Mouse (Mus musculus) C2C12 (cell line): ENCODE measurements around the gene Greb1. TPM values are rescaled to one million over a fixed set of nuclear protein-coding genes. Genes with fewer than 3 reads are reported as not detected.

Experiments used
- H3K27me3 ChIP-seq: one replicate; pipeline ENCODE4 v1.6.1; 2011; ENCODE audit not compliant: control insufficient read depth, insufficient read depth, insufficient read length
- H3K36me3 ChIP-seq: one replicate; pipeline ENCODE4 v1.6.1; 2011; ENCODE audit not compliant: control insufficient read depth, insufficient read depth
- H3K4me3 ChIP-seq: one replicate; pipeline ENCODE4 v1.5.1; 2011; ENCODE audit warnings: mild to moderate bottlenecking, control low read depth; ENCODE audit not compliant: poor library complexity, insufficient read depth, severe bottlenecking
- H3K79me2 ChIP-seq: one replicate; pipeline ENCODE4 v1.6.1; 2011; ENCODE audit not compliant: control insufficient read depth, insufficient read depth
- H3K79me3 ChIP-seq: one replicate; pipeline ENCODE4 v1.6.1; 2011; ENCODE audit warnings: low read depth, control low read depth
- H3ac ChIP-seq: one replicate; pipeline ENCODE3; 2011; ENCODE audit warnings: low read depth; ENCODE audit not compliant: control insufficient read depth, insufficient read length
- CEBPB ChIP-seq: IDR thresholded peaks from one replicate; pipeline ENCODE4 v1.6.1; 2011; ENCODE audit warnings: low read depth, mild to moderate bottlenecking, control low read depth, moderate library complexity
- CTCF ChIP-seq: IDR thresholded peaks from one replicate; pipeline ENCODE4 v1.5.1; 2011; ENCODE audit not compliant: control insufficient read depth, insufficient read depth, insufficient read length
- FOSL1 ChIP-seq: IDR thresholded peaks from one replicate; pipeline ENCODE4 v1.8.0; 2011; ENCODE audit warnings: mild to moderate bottlenecking, low read length; ENCODE audit not compliant: poor library complexity, insufficient read depth, severe bottlenecking
- MAX ChIP-seq: IDR thresholded peaks from one replicate; pipeline ENCODE4 v1.6.1; 2011; ENCODE audit warnings: mild to moderate bottlenecking, control low read depth
- MYOD1 ChIP-seq: IDR thresholded peaks from one replicate; pipeline ENCODE4 v1.6.1; 2011; ENCODE audit warnings: low read depth; ENCODE audit not compliant: control insufficient read depth, insufficient read length
- MYOG ChIP-seq: IDR thresholded peaks from one replicate; pipeline ENCODE4 v1.6.1; 2011; ENCODE audit not compliant: control insufficient read depth, insufficient read length; ENCODE audit errors: extremely low read depth
- USF1 ChIP-seq: IDR thresholded peaks from one replicate; pipeline ENCODE4 v1.6.1; 2011; ENCODE audit warnings: low read depth, mild to moderate bottlenecking, control low read depth, moderate library complexity
- long read RNA-seq, 2 experiments: library from polyadenylated mRNA; unstranded; transcript quantifications; one replicate each; pipeline ENCODE4 v2.0.0; 2019 to 2020
- polyA plus RNA-seq: library from polyadenylated mRNA; unstranded; fragments of >200 nt; fragmentation: generic; extraction: Trizol; gene quantifications from one replicate; pipeline ENCODE4 v1.2.1, GENCODE M21; 2012; ENCODE audit warnings: missing spikeins

The Greb1 gene
- polyA plus RNA-seq, result 0.04 TPM
- long read RNA-seq, experiment 1, result 0 reads
- long read RNA-seq, experiment 2, result 0 reads

DNA sequence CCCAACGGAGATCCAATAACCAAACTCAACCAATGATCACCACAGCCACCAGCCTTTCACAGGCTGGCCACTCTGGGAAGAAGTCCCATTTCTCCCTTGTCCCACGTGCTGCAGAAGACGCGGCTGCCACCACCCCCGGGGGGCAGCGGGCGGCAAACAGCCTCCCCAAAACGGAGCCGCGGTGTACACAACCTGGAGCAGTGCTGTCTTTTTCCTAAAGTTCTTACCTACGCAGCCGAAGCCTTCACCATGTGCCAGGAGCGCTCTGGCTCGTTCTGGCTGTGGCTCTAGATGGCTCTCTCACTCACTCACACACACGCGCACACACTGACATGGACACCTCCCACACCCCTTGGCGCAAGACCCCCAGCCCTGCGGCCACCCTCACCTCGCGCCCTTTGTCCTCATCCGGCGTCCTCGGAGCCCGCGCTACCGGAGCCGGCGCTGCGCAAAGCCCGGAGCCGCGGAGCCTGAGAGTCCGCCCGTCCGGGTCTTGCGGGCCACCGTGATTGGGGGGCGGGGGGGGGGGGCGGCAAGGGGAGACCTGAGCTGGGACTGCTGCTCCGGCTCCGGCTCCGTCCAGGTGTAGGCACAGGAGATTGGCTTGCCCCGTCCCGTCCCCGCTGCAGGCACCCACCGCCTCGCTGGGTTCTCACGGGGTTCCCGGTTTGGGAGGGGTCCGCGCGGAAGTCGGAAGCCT is at the start of gene Greb1:
Gene Greb1, minus strand, starts transcription at position 628 of the 700 bp plus-strand sequence.
- Histone ChIP-seq H3K4me3 (no peak within 1 kb of the TSS), H3ac (no peak within 1 kb of the TSS), H3K79me3 (no peaks in the 10 kb centered on the region), H3K36me3 (no peaks in the 10 kb centered on the region), H3K27me3 (peaks cover 24% of the 10 kb centered on the region), H3K79me2 (no peaks in the 10 kb centered on the region)
- TF ChIP-seq CEBPB, result no peak
- TF ChIP-seq MAX, result no peak
- no peak for TF ChIP-seq MYOG

DNA sequence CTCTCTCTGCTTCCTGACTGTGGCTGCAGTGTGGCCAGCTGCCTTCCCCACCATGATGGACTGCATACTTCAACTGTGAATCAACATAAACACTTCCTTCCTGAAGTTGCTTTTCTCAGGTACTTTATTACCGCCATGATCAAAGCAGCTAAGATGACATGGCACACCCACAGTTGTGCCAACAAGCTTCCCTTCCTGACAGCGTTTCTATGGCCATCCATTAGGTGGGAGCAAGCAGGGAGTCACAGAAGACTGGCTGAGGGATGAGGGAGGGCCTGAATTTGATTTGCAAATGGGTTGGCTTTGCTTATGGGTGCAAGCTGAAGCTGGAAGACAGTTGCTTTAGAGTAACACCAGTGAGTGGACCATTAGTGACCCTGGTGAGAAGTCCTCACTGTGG is 49.1 kb upstream of the Greb1 start:
- Histone ChIP-seq H3K36me3 (no peaks in the 10 kb centered on the region), H3K4me3 (no peak overlapping the region), H3K79me2 (peaks cover 6% of the 10 kb centered on the region), H3ac (no peak overlapping the region), H3K27me3 (no peaks in the 10 kb centered on the region), H3K79me3 (no peaks in the 10 kb centered on the region)
- TF ChIP-seq CTCF (no peak), MYOG (no peak), CEBPB (no peak), MAX (no peak), FOSL1 (no peak), USF1 (no peak), MYOD1 (no peak)

DNA sequence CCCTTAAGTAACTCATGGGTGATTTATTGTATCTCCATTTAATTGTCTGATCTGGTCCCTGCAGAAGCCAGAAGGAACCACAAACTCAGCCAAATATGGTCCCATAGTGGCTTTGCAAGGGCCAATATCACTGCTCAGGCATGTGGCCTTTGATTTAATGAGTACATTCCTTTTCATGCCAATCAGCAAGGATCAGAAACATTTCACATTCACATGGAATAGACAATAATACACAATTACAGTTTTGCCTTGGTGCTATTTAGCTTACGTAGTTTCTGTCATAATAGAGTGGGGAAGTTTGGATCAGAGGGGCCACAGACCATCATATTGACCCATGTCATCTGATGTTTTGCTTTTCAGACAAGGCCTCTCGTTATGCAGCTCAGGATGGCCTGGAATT is 47.8 kb upstream of the Greb1 start:
- TF ChIP-seq CEBPB (no peak), MYOG (no peak), MAX (no peak), USF1 (no peak), CTCF (no peak), MYOD1 (no peak), FOSL1 (no peak)
- Histone ChIP-seq H3K4me3 (no peak overlapping the region), H3K79me2 (peaks cover 6% of the 10 kb centered on the region), H3K27me3 (no peaks in the 10 kb centered on the region), H3K79me3 (no peaks in the 10 kb centered on the region), H3ac (no peak overlapping the region), H3K36me3 (no peaks in the 10 kb centered on the region)

DNA sequence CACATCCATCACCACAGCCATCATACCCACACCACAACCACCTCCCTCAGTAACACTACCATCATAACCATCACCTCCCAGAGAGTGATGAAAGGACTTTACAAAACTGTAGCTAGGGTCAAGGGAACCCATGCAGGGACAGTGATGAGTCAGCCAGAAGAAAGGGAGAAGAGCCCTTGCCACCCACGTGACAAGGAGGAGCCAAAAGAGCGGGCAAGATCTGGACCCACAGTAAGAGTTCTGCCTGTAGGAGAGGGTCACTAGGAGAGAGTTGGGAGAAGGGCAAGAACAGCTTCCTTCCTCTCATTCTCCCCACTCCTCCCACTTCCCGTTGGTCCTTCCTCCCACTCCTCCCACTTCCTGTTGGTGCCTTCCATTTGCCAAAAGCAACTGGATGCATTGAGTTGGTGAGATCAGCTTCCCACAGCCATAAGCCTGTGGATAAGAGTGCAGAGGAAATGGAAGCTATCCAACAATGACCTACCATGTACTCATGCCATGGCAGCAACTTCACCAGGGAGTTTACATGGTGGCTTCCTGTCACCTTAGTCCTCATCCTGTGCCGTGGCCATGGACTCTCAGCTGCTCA is 46.6 kb upstream of the Greb1 start:
- TF ChIP-seq FOSL1 (no peak), USF1 (no peak), MYOG (no peak), CTCF (no peak), MYOD1 (no peak), MAX (no peak), CEBPB (no peak)
- Histone ChIP-seq H3K27me3 (no peaks in the 10 kb centered on the region), H3K79me2 (peaks cover 5% of the 10 kb centered on the region), H3ac (no peak overlapping the region), H3K79me3 (no peaks in the 10 kb centered on the region), H3K4me3 (no peak overlapping the region), H3K36me3 (no peaks in the 10 kb centered on the region)

DNA sequence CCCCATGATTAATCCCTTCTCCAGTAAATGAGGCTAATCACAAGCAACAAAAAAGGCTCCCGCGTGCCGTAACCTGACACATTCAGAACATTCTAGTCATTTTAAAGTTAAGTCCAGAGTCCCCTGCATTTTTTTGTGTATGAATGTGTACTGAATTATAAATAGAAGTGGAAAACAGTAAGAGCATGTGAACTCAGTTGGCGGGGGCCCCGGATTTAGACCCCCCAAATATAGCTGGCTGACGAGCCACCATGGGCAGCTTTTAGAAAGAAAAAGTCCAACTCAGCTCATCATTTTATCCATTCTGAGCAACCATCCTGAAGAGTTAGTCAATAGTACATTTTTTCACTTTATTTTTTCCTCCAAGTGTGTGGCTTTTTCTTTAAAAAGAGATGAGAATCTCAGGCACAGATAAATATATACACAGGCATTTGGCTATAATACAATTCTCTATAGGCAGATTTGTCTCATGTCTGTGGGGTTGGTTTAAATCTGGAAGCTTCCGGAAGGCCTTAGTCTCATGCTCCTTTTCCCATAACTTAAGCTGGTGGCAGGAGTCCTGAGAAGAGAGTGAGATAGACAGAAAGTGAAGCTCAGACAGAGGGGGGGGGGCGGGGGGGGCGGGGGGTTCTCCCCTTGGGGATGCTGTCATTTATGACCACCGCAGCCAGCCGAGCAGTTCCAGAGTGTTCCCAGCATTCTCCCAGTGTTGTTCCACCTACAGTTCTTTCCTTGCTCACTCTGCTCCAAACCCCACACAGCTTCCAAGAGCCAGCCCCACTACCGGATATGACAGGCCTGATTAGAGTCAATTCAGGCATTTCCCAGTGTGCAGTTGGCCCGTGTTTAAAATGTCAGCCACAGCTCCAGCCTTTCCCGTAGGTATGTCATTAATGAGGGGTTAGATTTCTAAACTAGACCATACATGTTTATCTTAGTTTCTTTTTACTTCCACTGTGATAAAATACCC is 44.2 kb upstream of the Greb1 start:
- Histone ChIP-seq H3K4me3 (no peak overlapping the region), H3K27me3 (no peaks in the 10 kb centered on the region), H3K79me2 (no peaks in the 10 kb centered on the region), H3ac (no peak overlapping the region), H3K36me3 (no peaks in the 10 kb centered on the region), H3K79me3 (no peaks in the 10 kb centered on the region)
- TF ChIP-seq FOSL1 (no peak), CTCF (no peak), MYOD1 (no peak), MYOG (no peak), MAX (no peak), CEBPB (no peak), USF1 (no peak)
